Mouse (Mus musculus) limb, embryonic 14.5 days (tissue): ENCODE results near the gene Ppfia2. TPM values are rescaled to one million over a fixed set of nuclear protein-coding genes. Genes with fewer than 3 reads are reported as not detected.

Source experiments
- ATAC-seq: fragments of 200-750 bp; cut with Nextera tagmentation; 2 replicates; pipeline ENCODE4 v1.8.0; 2017; ENCODE audit warnings: low read depth, moderate number of reproducible peaks, moderate TSS enrichment; ENCODE audit not compliant: low FRiP score
- DNase-seq: peaks from one replicate; pipeline ENCODE4 v3.0.0-alpha.2; 2015; ENCODE audit warnings: low spot score
- H3K27ac ChIP-seq: fragments of 300-500 bp; sonication (generic); replicated peaks from 2 replicates; pipeline ENCODE4 v1.5.1; 2014; ENCODE audit warnings: low read depth, mild to moderate bottlenecking, low read length, moderate library complexity, mixed read lengths
- H3K27me3 ChIP-seq: fragments of 300-500 bp; sonication (generic); 2 replicates; pipeline ENCODE4 v1.6.1; 2014; ENCODE audit warnings: low read length, mixed read lengths; ENCODE audit not compliant: control insufficient read depth, insufficient read depth
- H3K36me3 ChIP-seq: fragments of 300-500 bp; sonication (generic); 2 replicates; pipeline ENCODE4 v1.6.1; 2014; ENCODE audit warnings: mild to moderate bottlenecking, low read length, moderate library complexity, mixed read lengths; ENCODE audit not compliant: control insufficient read depth, insufficient read depth
- H3K4me1 ChIP-seq: fragments of 300-500 bp; sonication (generic); 2 replicates; pipeline ENCODE4 v1.6.1; 2014; ENCODE audit warnings: antibody characterized with exemption, low read length, mixed read lengths; ENCODE audit not compliant: control insufficient read depth, insufficient read depth
- H3K4me2 ChIP-seq: fragments of 300-500 bp; sonication (generic); replicated peaks from 2 replicates; pipeline ENCODE4 v1.6.1; 2014; ENCODE audit warnings: low read depth, mild to moderate bottlenecking, low read length, moderate library complexity; ENCODE audit not compliant: severe bottlenecking
- H3K4me3 ChIP-seq: fragments of 300-500 bp; sonication (generic); replicated peaks from 2 replicates; pipeline ENCODE4 v1.5.1; 2014; ENCODE audit warnings: low read length
- H3K9ac ChIP-seq: fragments of 300-500 bp; sonication (generic); 2 replicates; pipeline ENCODE4 v1.6.1; 2014; ENCODE audit warnings: mild to moderate bottlenecking, low read depth, low read length, moderate library complexity; ENCODE audit not compliant: severe bottlenecking
- H3K9me3 ChIP-seq: fragments of 300-500 bp; sonication (generic); 2 replicates; pipeline ENCODE4 v1.6.1; 2016; ENCODE audit warnings: low read length; ENCODE audit not compliant: control insufficient read depth
- POLR2A ChIP-seq: fragments of 200-500 bp; IDR thresholded peaks from 2 replicates; pipeline ENCODE4 v1.8.0; 2012; ENCODE audit warnings: inconsistent platforms, mild to moderate bottlenecking, moderate library complexity, borderline replicate concordance; ENCODE audit not compliant: insufficient read depth, insufficient read length; ENCODE audit errors: extremely low read depth
- WGBS: fragments of 180-500 bp; shearing (Covaris S2); extraction: QIAGEN DNeasy Blood & Tissue Kit; methylation state at CpG from one replicate; pipeline ENCODE4 v1.1.7; 2014; 5-methylcytosine and 5-hydroxymethylcytosine counted together
- polyA plus RNA-seq, 2 experiments: library from polyadenylated mRNA; depleted of rRNA in 1 of 2; stranded (reverse) in 1 of 2; unstranded in 1 of 2; fragments of >200 nt; fragmentation: Nextera tagmentation in 1 of 2; extraction: Ambion mirVana in 1 of 2; gene quantifications; 2 replicates each; pipeline versions ENCODE4 v1.2.1 to v1.2.3; 2012 to 2014

The Ppfia2 gene
- polyA plus RNA-seq, 2 experiments, result 0.64 to 0.70 TPM

DNA sequence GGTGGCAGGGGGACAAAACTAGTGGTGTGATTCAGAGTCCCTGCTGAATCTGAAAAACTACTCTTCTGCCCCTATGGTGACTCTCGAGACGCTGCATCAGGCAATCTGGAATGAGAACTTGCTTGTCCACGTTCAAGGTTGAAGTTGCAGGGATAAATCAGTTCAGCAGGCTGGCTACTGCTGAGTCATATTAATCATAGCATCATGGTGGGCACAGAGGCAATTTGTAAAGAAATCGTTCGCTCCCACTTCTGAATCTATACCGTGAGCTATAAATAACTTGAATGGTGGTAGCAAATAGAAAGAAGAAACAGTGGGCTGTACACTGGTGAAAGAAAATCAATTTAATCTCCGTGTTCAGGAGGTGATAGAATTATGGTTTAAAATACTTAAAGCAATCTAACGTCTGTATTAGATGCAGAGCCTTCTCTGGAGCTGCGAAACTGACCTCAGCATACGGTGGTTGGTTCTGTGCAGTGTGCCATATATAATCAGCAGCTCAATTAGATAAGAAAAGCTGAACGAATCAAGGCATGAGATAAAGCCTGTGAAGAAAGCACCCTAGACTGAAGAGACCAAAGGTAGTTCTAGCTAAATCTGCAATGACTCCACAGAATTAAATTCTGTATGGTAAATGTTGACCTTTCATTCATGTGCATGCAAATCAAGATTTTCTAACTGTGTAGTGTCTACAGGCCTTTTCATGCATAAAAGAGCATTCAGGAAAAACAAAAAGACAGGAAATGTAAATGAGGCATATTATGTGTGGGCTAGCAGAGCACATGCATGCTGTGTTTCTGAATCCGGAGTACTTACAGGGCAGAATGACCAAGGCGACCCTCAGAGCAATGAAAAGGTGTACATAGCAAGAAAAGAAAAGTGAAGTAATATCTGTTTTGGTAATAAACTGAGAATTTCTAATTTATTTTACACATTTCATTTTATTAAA lies 505.3 kb downstream of the Ppfia2 start:
- no peak for DNase-seq
- 75% methylated on average over 13 of the region's 13 CpGs for WGBS

More for the DNA sequence above, 505.3 kb downstream of the Ppfia2 start:
- Histone ChIP-seq H3K4me1 (no peaks in the 10 kb centered on the region), H3K27ac (no peak overlapping the region), H3K4me3 (no peak overlapping the region), H3K36me3 (no peaks in the 10 kb centered on the region), H3K4me2 (no peak overlapping the region), H3K9me3 (no peaks in the 10 kb centered on the region), H3K9ac (no peak overlapping the region), H3K27me3 (no peaks in the 10 kb centered on the region)
- ATAC-seq, result no peak
- TF ChIP-seq POLR2A, result no peak
